Mouse (Mus musculus) neural tube, embryonic 10.5 days (tissue): ENCODE measurements around the gene Actn3.

Experiments
- DNase-seq: peaks from one replicate; pipeline ENCODE4 v3.0.0-alpha.2; 2017; ENCODE audit warnings: low spot score; ENCODE audit errors: extremely low spot score

The Actn3 gene

DNA sequence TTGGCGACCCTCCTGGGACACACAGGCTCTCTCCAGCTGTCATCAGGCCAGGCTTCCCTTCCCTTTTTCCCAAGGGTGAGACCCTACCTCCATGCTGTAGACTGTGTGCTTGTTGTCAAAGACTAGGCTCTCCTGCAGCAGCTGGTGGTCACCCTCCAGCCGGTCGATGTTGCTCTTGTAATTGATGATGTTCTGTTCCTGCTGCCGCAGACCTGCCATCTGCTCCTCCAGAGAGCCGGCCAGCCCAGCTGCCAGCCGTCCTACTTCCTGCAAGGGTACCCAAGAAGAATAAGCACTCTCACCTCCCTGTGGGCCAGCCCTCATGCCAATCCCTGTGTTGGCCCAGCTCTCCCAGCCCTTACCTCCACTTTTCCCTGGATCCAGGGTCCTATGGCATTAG lies 14.7 kb downstream of the Actn3 start:
- no peak for DNase-seq

DNA sequence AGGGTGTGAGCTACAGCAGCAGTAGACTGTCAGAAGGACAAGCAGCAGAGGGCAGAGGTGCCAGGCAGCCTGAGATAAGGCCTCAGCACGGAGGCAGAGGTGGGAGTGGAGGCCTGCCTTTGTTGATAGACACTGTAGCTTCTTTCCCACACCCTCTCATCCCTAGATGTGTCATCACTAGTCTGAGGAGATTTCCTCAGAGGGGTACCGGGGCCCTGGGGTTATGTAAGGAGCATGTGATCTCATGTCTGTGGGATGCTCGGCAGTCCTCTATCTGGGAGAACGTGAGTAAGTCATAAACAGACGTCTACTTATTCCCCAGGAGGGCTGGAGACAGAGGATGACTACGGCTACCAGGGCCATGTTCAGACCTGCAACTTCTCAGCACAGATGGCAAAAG lies 18.6 kb downstream of the Actn3 start:
- DNase-seq: no peak

DNA sequence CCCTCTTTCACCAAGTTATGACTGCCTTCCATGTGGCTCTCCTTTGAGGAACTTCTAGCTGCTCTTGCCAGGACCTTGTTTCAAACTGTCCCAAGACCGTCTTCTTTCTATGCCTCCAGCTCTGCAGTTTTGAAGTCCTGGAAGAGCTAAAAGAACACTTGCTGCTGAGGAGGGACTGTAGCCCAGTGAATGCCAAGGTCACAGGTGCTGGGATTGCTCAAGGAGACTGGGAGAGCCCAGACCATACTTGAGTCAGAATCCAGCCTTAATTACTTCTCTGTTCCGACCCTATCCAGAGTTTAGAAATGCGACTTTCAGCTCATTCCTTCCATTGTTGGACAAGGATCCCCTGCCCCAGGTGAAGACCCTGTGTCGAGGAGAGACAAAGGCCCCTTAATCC lies 21.8 kb downstream of the Actn3 start:
- DNase-seq: no peak

DNA sequence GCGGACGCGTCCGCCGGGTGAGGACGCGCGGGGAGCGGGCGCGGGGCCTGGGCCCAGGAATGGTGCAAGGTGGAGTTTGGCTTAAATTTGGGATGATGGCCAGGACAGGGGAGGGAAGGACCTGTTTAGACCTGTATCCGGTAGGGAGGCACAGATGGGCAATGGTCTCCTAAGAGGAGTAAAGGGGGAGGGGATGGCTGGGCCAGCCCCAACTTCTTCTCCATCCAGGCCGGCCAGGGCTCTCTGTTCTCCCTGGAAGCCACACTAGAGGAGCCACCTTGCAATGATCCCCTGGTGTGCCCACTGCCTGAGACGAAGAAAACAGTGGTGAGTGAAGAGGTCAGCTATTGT lies 22.3 kb downstream of the Actn3 start:
- no peak for DNase-seq

DNA sequence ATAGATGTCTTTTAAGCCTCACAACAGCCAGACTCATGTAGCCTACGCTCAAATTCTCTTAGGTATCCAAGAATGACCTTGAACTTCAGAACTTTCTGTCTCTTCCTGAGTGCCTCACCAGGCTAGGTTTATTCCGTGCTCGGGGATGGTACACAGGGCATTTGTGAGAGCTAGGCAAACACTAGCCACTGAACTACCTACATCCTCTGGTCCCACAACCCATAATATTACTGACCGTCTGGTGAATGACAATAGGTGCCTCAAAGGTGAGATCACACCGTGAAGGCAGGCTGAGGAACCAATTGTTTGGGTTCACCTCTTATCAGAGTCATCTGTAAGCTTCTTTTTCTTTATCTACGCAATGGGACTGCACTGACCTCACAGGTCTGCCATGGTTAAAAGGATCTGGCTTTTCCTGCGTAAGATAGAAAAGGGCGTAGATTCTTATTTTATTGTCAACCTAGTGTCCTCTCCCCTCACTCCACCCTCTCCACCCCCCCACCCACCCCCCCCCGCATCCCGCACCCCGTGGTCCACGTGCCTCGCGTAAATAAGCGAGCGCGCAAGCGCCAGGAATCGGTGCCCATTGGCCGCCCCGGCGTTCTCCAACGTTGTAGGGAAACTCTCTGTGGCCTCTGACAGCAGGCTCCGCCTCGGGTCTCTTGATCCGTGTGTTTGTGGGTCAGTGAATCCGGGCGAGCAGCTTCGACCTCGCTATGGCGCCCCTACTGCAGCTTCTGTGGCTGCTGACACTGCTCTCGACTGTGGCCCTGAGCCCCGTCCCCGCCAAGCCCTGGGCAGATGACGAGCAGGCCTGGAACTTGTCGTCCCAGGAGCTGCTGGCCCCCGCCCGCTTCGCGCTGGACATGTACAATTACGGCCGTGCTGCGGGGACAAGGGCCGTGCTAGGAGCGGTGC lies 22.9 kb downstream of the Actn3 start, which contains the start of gene Ctsf:
TSS of gene Ctsf (plus strand) at position 579 of the 918 bp plus-strand sequence.
- DNase-seq: peak; percentile 83

DNA sequence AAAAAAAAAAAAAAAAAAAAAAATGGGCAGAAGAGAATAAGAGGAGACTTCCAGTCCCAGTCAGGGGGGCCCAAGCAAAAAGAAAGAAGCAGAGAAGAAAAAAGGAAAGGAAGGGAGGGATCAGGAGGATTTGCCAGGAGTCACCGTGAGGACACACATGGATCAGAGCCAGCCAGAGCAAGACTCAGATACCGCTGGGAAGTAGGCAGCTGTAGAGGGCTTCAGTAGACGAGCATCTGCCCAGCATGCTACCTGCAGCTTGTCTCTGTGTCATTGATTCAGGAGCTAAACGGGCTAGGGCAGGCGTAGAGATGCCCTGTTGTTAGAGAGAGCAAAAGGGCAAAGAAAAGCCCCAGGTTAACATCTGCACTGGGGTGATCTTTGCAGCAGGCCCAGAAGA lies 27.4 kb downstream of the Actn3 start:
- no peak for DNase-seq

DNA sequence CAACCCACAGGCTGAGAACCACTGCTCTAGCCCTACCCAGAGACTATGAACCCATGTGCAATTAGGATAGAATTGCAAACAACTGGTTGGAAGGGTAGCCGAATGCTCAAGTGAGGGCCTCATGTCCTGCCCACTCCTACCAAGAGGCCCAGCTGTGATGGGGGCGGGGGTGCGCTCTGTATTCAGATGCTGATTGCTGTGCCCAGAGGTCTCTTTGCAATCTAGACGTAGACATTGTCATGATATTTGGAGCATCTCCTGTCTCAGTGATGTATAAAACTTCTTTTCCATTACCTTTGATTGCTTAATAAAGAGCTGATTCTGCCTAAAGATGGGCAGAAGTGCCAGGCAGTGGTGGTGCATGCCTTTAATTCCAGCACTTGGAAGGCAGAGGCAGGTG lies 27.9 kb downstream of the Actn3 start:
- DNase-seq: no peak

DNA sequence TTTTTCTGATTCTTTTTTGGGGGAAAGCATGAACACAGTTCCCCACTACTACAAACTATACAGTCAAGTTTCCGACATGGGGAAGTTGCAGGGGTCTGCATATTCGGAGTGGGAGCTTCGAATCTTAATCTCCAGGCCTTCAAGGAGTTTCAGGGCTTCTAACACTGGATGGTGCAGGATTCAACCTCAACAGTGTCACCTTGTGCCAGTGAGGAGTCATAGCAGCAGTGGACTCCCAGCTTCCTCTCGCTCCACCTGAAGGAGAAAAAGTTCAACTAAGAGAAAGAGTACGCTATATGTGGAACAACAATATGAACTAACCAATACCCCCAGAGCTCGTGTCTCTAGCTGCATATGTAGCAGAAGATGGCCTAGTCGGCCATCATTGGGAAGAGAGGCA lies 30.2 kb downstream of the Actn3 start:
- no peak for DNase-seq

DNA sequence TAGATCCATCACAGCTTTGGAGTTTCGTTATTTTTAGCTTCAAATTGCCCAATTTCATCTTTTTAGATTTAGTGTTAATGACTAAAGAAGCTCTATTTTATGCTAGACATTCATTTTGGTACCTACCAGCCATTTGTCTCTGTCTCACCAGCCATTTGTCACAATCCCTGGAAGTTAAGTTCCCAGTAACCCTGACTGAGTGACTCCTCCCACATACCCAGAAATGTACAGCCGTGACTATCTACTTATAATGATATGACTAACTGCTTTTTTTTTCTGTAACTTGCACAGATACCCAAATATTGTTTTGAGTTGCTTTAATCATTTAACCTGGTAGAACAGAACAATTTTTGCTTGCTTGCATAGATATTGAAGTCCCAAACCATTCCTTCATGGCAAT lies 31.9 kb downstream of the Actn3 start:
- DNase-seq: no peak

DNA sequence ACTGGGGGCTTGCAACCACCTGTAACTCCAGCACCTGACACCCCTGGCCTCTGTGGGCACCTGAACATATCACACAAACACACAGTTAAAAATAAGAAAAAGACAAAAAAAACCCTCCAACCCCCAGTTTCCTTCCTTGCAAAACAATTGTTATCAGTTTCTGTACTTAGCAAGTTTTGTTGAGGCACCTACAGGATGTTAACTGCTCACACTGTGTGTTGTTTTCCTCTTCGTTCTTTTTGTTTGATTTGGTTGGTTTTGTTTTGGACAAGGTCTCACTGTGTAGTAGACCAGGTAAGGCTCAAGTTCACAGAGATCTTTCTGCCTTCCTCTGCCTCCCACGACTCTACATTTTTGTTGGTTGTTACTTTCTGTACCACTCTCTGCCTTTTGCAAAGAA lies 35.1 kb downstream of the Actn3 start:
- DNase-seq: no peak

DNA sequence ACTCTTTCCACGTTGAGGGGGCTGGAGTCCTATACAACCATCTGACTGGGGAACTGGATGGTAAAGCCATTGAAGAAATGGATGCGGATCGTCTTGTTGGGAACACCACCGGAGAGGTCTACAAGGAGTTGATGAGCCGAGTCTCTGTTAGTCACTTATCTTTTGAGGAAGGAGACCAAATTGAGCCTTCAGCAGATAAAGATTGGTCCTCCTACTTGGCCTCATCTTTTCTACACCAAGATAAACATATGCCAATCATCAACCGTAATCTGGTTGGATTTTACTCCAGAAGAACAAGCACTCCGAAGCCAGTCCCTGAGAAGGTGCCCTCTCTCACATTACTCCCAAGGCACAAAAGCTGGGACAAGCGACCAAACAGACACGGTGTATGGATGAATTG lies 36.9 kb downstream of the Actn3 start:
- DNase-seq: no peak

DNA sequence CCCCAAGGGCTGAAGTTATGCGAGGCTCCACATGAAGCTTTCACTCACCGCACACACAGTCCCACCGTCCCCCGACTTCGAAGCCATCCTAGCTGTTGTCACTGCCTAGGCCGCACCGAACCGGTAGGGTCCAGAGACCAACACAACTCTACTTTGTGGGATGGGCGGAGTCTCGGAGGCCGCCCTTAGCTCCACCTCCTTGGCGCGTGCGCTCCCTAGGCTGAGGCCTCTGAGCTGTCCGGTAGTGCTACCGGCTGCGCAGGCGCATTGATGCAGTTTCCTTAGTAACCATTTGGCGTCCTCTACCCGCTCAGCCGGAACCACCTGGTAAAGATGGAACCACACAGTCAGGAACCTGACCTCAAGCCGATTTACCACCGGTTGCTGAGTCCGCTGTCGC lies 38.6 kb downstream of the Actn3 start, which contains the start of the genes Ccs and Ccdc87:
TSS of gene Ccs (minus strand) at position 184 of the 400 bp plus-strand sequence.
TSS of gene Ccdc87 (plus strand) at position 218 of the 400 bp plus-strand sequence.
- peak; percentile 92 for DNase-seq

DNA sequence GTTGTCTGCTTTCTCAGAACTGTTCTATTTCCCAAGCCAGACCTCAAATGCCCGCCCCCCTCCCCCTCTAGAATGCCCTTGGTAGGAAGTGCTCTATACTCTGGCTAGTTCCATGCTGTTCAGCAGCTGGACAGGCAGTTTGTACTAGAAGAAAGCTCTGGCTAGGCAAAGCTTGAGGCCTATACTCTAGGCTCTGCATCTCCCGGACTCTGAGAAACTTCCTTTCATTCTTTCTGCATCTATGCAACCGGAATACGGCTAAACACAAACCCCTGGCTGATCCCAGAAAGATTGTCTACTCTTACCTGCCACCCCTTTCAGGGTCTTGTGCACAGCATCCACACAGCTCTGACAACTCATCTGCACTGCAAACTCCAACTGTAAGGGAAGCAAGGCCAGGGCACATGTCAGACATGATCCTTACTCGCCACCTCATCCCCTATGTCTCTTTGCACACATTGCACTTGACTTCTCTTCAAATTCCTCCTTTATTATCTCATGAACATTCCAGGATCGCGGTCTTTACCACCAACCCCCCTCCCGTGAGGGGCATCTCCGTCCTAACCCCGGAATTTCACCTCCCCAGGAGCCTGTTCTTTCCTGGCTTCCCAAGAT lies 39.1 kb downstream of the Actn3 start:
- no peak for DNase-seq

DNA sequence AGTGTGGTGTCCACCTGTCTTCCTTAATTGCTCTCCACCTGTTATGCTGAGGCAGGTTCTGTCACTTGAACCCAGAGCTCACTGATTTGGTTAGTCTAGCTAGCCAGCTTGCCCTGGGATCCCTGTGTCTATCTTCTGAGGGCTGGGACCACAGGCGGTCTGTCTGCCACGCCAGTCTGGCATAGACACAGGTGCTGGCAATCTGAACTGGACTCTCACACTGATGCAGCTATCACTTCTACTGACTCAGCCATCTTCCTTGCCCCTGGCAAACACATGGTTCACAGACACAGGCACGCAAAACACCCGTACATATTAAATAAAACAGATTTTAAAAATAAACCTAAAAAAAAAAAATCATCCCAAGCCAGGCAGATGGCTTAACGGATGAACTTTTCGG lies 40.7 kb downstream of the Actn3 start:
- no peak for DNase-seq

DNA sequence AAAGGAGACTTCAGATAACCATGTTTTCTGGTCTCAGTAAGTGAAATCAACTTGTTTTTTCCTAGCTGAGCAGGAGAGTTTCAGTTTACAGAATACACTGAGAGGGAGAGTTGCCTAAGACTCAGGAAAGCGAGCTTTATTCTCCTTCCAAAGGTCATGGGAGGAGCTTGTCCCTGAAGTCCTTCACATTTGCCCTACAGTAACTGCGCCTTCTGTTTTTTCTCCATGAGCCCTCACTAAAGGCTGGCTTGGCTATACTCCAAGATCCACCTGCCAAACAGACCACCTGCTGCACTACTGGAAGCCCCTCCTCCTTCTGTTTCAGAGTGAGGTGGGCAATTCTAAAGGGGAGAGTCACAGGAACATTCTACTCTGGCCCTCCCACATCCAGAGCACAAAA lies 41.6 kb downstream of the Actn3 start:
- DNase-seq: no peak

DNA sequence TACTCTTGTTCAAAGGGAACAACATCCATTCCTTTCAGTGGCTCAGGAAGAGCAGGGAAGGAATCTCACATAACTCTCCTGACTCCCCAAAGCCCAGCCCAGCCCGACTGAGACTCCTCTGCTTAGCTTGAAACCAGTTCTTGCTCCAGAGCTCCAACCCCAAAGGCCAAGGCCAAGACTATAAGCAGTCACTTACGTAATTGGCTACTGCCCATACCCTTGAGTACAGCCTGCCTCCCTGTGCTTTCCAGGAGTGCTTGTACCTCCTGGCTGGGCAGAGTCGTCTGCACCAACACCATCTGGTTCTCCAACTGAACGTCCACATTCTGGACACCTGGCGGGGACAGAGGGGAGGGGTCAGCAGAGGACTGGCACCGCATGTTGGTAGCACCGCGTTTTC lies 43.7 kb downstream of the Actn3 start:
- DNase-seq: no peak

DNA sequence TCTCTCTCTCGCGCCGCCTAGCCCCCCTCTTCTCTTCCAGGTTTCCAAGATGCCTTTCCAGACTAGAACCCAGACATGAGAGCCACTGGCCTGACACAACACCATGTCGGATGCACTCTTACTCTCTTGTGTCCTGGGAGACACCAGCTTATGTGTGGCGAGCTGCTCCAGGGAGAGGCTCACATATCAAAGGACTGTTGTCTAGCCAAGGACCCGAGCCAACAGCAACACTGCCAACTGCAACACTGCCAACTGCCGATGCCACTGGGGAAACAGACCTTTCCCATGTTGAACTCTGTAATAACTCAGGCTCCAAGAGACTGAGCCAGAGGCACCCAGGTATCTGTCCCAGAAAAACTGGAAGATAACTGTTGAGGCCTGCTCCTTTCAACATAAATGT lies 48.6 kb downstream of the Actn3 start:
- no peak for DNase-seq

DNA sequence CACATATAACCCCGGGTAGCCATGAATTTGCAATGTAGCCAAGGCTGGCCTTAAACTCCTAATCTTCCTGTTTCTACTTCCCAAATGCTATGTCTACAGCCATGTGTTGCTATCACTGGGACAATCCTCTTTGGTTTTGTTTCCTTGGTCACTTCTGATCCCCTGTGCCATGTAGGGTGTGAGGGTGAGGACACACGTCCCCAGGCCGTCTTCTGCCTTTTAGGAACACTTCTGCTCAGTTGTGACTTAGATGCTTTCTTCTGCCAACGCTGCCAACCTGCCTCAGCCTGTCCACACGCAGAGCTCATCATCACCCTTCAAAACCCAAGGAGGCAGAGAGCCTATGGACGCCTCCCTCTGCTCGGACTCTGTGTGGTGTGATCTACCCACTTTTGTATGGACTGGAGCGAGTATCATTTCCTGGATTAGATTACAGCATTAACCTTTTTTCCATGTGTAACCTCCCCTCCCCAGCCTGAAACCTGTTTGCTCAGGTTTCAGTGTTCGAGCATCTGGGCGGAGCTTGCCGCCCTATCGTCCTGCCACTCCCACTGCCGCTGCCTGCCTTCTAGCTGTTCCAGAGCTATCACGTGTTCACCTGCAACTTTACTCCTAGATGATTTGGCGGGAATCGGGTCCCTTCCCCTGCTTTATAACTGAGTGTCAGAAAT lies 49.1 kb downstream of the Actn3 start:
- no peak for DNase-seq

DNA sequence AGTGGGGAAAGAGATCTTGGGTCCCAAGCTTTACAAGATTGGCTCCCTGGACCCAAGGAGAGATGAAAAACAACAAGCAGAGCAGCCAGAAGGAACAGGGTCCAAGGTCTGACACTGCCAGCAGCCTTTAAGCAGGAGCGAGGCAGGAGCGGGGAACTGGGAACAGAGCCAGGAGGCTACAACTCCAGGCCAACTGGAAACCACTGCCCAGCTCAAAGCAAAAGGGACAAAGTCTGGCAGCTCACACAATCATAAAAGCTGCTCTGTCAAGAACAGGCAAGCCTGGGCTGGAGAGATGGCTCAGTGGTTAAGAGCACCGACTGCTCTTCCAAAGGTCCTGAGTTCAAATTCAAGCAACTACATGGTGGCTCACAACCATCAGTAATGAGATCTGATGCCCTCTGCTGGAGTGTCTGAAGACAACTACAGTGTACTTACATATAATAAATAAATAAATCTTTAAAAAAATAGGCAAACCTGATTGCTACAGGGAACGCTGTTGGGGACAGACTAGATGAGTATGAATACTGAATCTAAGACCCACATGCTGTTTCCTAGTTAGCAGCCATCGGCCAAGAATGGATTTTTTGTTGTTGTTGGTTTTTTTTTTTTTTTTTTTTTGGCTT lies 56.9 kb downstream of the Actn3 start:
- DNase-seq: no peak

DNA sequence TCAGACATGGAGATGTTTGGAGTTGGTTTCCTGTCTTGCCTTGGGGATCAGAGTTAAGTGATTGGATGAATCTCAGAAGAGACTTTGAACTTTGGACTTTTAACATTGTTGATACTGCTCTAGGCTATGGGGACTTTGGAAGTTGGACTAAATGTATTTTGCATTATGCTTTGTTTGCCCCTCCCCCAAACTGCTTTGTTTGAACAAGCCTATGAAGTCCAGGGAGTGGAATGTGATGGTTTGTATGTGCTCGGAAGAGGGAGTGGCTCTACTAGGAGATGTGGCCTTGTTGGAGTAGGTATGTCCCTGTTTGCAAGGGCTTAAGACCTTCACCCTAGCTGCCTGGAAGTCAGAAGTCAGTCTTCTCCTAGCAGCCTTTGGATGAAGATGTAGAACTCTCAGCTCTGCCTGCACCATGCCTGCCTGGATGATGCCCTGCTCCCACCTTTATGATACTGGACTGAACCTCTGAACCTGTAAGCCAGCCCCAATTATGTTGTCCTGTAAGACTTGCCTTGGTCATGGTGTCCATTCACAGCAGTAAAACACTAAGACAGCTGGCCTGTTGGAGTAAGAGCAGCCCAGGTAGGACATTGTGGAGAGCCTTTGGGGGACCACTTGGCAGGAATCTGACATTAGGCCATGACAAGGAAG lies 60.4 kb downstream of the Actn3 start:
- no peak for DNase-seq

DNA sequence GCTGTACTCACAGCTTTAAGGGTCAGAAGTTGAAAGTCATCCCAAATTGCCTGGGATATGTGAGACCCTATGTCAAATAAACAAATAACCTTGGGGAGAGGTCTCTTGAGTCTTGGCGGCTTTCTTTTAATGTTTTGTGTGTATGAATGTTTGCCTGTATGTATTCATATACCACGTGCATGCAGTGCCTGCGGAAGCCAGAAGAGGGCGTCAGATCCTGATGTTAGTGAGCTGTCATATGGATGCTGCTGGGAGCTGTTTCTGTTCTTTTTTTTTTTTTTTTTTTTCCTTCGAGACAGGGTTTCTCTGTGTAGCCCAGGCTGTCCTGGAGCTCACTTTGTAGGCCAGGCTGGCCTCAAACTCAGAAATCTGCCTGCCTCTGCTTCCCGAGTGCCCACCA lies 64.7 kb downstream of the Actn3 start:
- no peak for DNase-seq
